In genomic region chr1:36279202-36279601, GRCm38 (mm10) we compare ENCODE assay signal across 8 mouse cellular contexts. TPM values are rescaled to one million over a fixed set of nuclear protein-coding genes. Genes with fewer than 3 reads are reported as not detected.
A peak's percentile ranks its signal among the peaks of the same experiment; 100 is the strongest.
DNase-seq lines count a peak whose midpoint lies in the region; ATAC-seq lines count a peak whose summit lies in the region.

No protein-coding gene starts in this region.

- H3K27ac ChIP-seq in intestine, embryonic 14.5 days (ENCODE audit: low read depth): no peak overlapping the region
- no peak overlapping the region for H3K27ac ChIP-seq in intestine, embryonic 16.5 days (ENCODE audit: low read length)
- H3K27ac ChIP-seq in hindbrain, embryonic 11.5 days (ENCODE audit: low read depth, low read length): no peak overlapping the region
- no peak overlapping the region for H3K27ac ChIP-seq in midbrain, embryonic 14.5 days (replicated peaks; ENCODE audit: low read depth, low read length)

- H3K27me3 ChIP-seq in intestine, embryonic 14.5 days (replicated peaks; ENCODE audit: control insufficient read depth, insufficient read depth, low read length): no peaks in the 10 kb centered on the region
- H3K27me3 ChIP-seq in intestine, embryonic 16.5 days (replicated peaks; ENCODE audit: control insufficient read depth, insufficient read depth, low read length): no peaks in the 10 kb centered on the region
- H3K27me3 ChIP-seq in hindbrain, embryonic 11.5 days (ENCODE audit: control insufficient read depth, insufficient read depth, low read length): no peaks in the 10 kb centered on the region
- H3K27me3 ChIP-seq in midbrain, embryonic 14.5 days (ENCODE audit: control insufficient read depth, insufficient read depth, low read length): no peaks in the 10 kb centered on the region

- H3K4me1 ChIP-seq in intestine, embryonic 14.5 days (replicated peaks; ENCODE audit: control insufficient read depth, insufficient read depth, low read length): 0 out of 2 replicates have a peak, but pooled peaks cover 4% of the 10 kb centered on the region
- peaks cover 8% of the 10 kb centered on the region; the same call in 1 of the 2 replicates for H3K4me1 ChIP-seq in intestine, embryonic 16.5 days (ENCODE audit: control insufficient read depth, insufficient read depth, low read length)
- no peaks in the 10 kb centered on the region for H3K4me1 ChIP-seq in hindbrain, embryonic 11.5 days (replicated peaks; ENCODE audit: control insufficient read depth, insufficient read depth, low read length)
- H3K4me1 ChIP-seq in midbrain, embryonic 14.5 days (ENCODE audit: control insufficient read depth, insufficient read depth, low read length): no peaks in the 10 kb centered on the region

- H3K9ac ChIP-seq in intestine, embryonic 14.5 days (ENCODE audit: low read length): no peak overlapping the region
- H3K9ac ChIP-seq in intestine, embryonic 16.5 days (ENCODE audit: low read depth, low read length): no peak overlapping the region
- H3K9ac ChIP-seq in hindbrain, embryonic 11.5 days (ENCODE audit: low read depth, low read length): no peak overlapping the region
- no peak overlapping the region for H3K9ac ChIP-seq in midbrain, embryonic 14.5 days (replicated peaks; ENCODE audit: low read length)

- intact Hi-C loops in left cerebral cortex, postnatal 10 days (cut with DNase I): no loop called here

- no peak overlapping the region for H3K4me3 ChIP-seq in intestine, embryonic 14.5 days (ENCODE audit: low read depth, low read length)
- H3K4me3 ChIP-seq in intestine, embryonic 16.5 days (ENCODE audit: low read length): no peak overlapping the region
- no peak overlapping the region for H3K4me3 ChIP-seq in hindbrain, embryonic 11.5 days (ENCODE audit: low read depth, low read length)
- H3K4me3 ChIP-seq in midbrain, embryonic 14.5 days (replicated peaks; ENCODE audit: low read depth, low read length): no peak overlapping the region

- H3K9me3 ChIP-seq in intestine, embryonic 14.5 days (ENCODE audit: control insufficient read depth, low read length): no peaks in the 10 kb centered on the region
- H3K9me3 ChIP-seq in intestine, embryonic 16.5 days (ENCODE audit: control insufficient read depth, low read length): no peaks in the 10 kb centered on the region
- no peaks in the 10 kb centered on the region for H3K9me3 ChIP-seq in hindbrain, embryonic 11.5 days (ENCODE audit: control insufficient read depth, low read length)
- no peaks in the 10 kb centered on the region for H3K9me3 ChIP-seq in midbrain, embryonic 14.5 days (ENCODE audit: control insufficient read depth, low read length)

- 15% methylated on average over 3 of the region's 3 CpGs for WGBS in intestine, embryonic 14.5 days
- 16% methylated on average over 3 of the region's 3 CpGs for WGBS in intestine, embryonic 16.5 days
- WGBS in hindbrain, embryonic 11.5 days: 28% methylated on average over 3 of the region's 3 CpGs
- 22% methylated on average over 3 of the region's 3 CpGs for WGBS in midbrain, embryonic 14.5 days

- no peak for ATAC-seq in intestine, embryonic 14.5 days (replicated peaks; ENCODE audit: low FRiP score, low TSS enrichment, low read depth)
- ATAC-seq in intestine, embryonic 16.5 days: no peak
- peak; percentile 70; the same call in 1 of the 2 replicates for ATAC-seq in erythroblast, adult 5-6 weeks (replicated peaks; ENCODE audit: low FRiP score, poor library complexity, severe bottlenecking)
- no peak for ATAC-seq in hindbrain, embryonic 11.5 days (ENCODE audit: low FRiP score)
- ATAC-seq in midbrain, embryonic 14.5 days (ENCODE audit: low FRiP score, low TSS enrichment): no peak

- no peak overlapping the region for H3K4me2 ChIP-seq in intestine, embryonic 14.5 days (ENCODE audit: low read length)
- no peak overlapping the region for H3K4me2 ChIP-seq in intestine, embryonic 16.5 days (ENCODE audit: low read depth, low read length)
- no peak overlapping the region for H3K4me2 ChIP-seq in hindbrain, embryonic 11.5 days (replicated peaks; ENCODE audit: low read depth, low read length)
- H3K4me2 ChIP-seq in midbrain, embryonic 14.5 days (ENCODE audit: low read length): no peak overlapping the region

- H3K36me3 ChIP-seq in intestine, embryonic 14.5 days (ENCODE audit: control insufficient read depth, insufficient read depth, low read length): no peaks in the 10 kb centered on the region
- H3K36me3 ChIP-seq in intestine, embryonic 16.5 days (ENCODE audit: control insufficient read depth, insufficient read depth, low read length): no peaks in the 10 kb centered on the region
- no peaks in the 10 kb centered on the region for H3K36me3 ChIP-seq in hindbrain, embryonic 11.5 days (ENCODE audit: control insufficient read depth, insufficient read depth, low read length)
- H3K36me3 ChIP-seq in midbrain, embryonic 14.5 days (ENCODE audit: control insufficient read depth, insufficient read depth, low read length): no peaks in the 10 kb centered on the region

- DNase-seq in intestine, embryonic 14.5 days (ENCODE audit: low spot score): peak; percentile 92
- peak; percentile 83 for DNase-seq in brain, adult 2 months (ENCODE audit: low read depth, low spot score)
- peak; percentile 89 for DNase-seq in hindbrain, embryonic 11.5 days (ENCODE audit: low spot score)
- DNase-seq in left cerebral cortex, postnatal 10 days (ENCODE audit: extremely low spot score in 1 of 2, low spot score in 2 of 2): peak; percentile 63 to 84
- DNase-seq in midbrain, embryonic 14.5 days: peak; percentile 87
- peak; percentile 81 to 96 for DNase-seq in spleen, postnatal 4 days (ENCODE audit: low spot score in 2 of 2)

RNA-seq across cellular contexts. Expression of gene Neurl3, which starts 4.7 kb away (rescaled TPM):
- 13.4 and 16.2 TPM in 2 replicates for polyA plus RNA-seq in intestine, embryonic 14.5 days (2014; fragmentation: Nextera tagmentation; extraction: Ambion mirVana)
- polyA plus RNA-seq in intestine, embryonic 16.5 days (2015; fragmentation: Nextera tagmentation; extraction: Ambion mirVana): 29.6 and 31.0 TPM in 2 replicates
- total RNA-seq in erythroblast, adult 5-6 weeks (2015; ENCODE audit: low replicate concordance): 8.6 and 14.2 TPM in 2 replicates
- 8.0 and 9.1 TPM in 2 replicates for total RNA-seq in erythroblast, adult 5-6 weeks (2017; ENCODE audit: low replicate concordance)
- polyA plus RNA-seq in hindbrain, embryonic 11.5 days (2014; fragmentation: Nextera tagmentation; extraction: Ambion mirVana): 0.32 and 1.3 TPM in 2 replicates
- under 1 TPM; 0.54 to 0.69 TPM for total RNA-seq in left cerebral cortex, postnatal 10 days (2021)
- 0.90 and 1.2 TPM in 2 replicates for polyA plus RNA-seq in midbrain, embryonic 14.5 days (2014; fragmentation: Nextera tagmentation; extraction: Ambion mirVana)

RNA-seq across cellular contexts. Expression of gene Arid5a, which starts 28.3 kb away (rescaled TPM):
- polyA plus RNA-seq in intestine, embryonic 14.5 days (2014; fragmentation: Nextera tagmentation; extraction: Ambion mirVana): 2.2 and 3.2 TPM in 2 replicates
- polyA plus RNA-seq in intestine, embryonic 16.5 days (2015; fragmentation: Nextera tagmentation; extraction: Ambion mirVana): 4.1 and 4.8 TPM in 2 replicates
- 2.3 and 5.6 TPM in 2 replicates for total RNA-seq in erythroblast, adult 5-6 weeks (2015; ENCODE audit: low replicate concordance)
- 2.6 and 3.2 TPM in 2 replicates for total RNA-seq in erythroblast, adult 5-6 weeks (2017; ENCODE audit: low replicate concordance)
- 1.9 and 2.7 TPM in 2 replicates for polyA plus RNA-seq in hindbrain, embryonic 11.5 days (2014; fragmentation: Nextera tagmentation; extraction: Ambion mirVana)
- 10 to 100 TPM in 1 of 2 experiments, 1 to 10 TPM in 1; 9.8 to 10.5 TPM for total RNA-seq in left cerebral cortex, postnatal 10 days (2021)
- 2.0 and 2.5 TPM in 2 replicates for polyA plus RNA-seq in midbrain, embryonic 14.5 days (2014; fragmentation: Nextera tagmentation; extraction: Ambion mirVana)

RNA-seq across cellular contexts. Expression of gene Uggt1, which starts 34.7 kb away (rescaled TPM):
- polyA plus RNA-seq in intestine, embryonic 14.5 days (2014; fragmentation: Nextera tagmentation; extraction: Ambion mirVana): 71.5 and 75.3 TPM in 2 replicates
- 44.6 and 49.5 TPM in 2 replicates for polyA plus RNA-seq in intestine, embryonic 16.5 days (2015; fragmentation: Nextera tagmentation; extraction: Ambion mirVana)
- 17.5 and 18.6 TPM in 2 replicates for total RNA-seq in erythroblast, adult 5-6 weeks (2015; ENCODE audit: low replicate concordance)
- total RNA-seq in erythroblast, adult 5-6 weeks (2017; ENCODE audit: low replicate concordance): 23.0 and 42.7 TPM in 2 replicates
- polyA plus RNA-seq in hindbrain, embryonic 11.5 days (2014; fragmentation: Nextera tagmentation; extraction: Ambion mirVana): 76.3 and 97.6 TPM in 2 replicates
- 10 to 100 TPM; 41.2 to 43.8 TPM for total RNA-seq in left cerebral cortex, postnatal 10 days (2021)
- polyA plus RNA-seq in midbrain, embryonic 14.5 days (2014; fragmentation: Nextera tagmentation; extraction: Ambion mirVana): 54.0 and 73.8 TPM in 2 replicates
